Mouse (Mus musculus) cerebellum, postnatal 14 days (tissue): ENCODE measurements at regions not wholly inside any gene's neighbourhood (a gene's known extent, or its start where the extent isn't known, plus 50 kb on each side); places are given as distances from the start of the nearest gene placed in this dataset.
"Not testable (repeated sequence)": the region's sequence is repeated elsewhere in the genome, so short reads cannot be mapped to it uniquely, and the experiment has no call there.

ENCODE experiments used
- DNase-seq, 2 experiments: peaks; one replicate each; pipeline ENCODE4 v3.0.0; 2021; ENCODE audit warnings: mixed read lengths in 2 of 2

DNA sequence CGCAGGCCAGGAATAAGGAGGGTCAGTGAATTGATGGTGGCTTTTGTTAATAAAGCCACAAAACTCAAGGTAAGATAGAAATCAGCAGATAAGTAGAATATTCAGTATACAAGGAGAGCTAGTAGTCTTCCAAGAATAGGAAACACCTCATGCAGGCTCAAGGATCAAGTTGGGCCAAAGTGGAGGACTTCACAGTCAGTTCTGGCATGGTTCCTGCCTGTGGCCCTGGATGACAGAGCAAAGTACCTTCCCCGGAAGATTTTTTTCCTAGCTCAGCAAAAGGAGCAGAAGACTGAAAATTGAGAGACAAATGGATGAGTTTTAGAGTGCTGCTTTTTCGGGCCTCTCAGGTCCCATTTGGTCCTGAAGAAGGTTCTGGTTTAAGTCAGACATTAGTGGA lies 420.9 kb upstream of the Htr2a start:
- peak; percentile 3 to 7 for DNase-seq

DNA sequence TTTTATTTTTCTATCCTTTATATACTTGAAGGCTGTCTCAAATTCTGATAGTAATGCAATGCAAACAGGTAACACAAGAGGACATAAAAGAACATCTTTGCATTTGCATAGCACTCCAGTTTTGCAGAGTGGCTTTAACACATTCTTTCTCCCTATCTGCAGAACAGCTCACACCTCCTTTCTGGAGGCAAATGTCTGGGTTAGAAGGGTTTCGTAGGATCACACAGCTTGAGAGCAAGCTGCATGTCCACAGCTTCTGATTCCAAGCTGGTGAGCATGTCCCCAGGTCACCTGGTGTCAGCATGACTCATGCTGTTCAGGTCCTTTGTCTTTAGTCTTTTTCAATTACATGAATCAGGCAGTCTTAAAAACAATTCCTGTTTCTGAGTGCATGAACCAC lies 418.5 kb upstream of the Htr2a start:
- DNase-seq = no peak

GRCm38 (mm10) chr14:74229560-74230187 lies 411.0 kb upstream of the Htr2a start:
- DNase-seq = no peak

GRCm38 (mm10) chr14:74240212-74240611 lies 400.4 kb upstream of the Htr2a start:
- DNase-seq = no peak

GRCm38 (mm10) chr14:74249263-74249878 lies 391.3 kb upstream of the Htr2a start:
- DNase-seq = no peak

DNA sequence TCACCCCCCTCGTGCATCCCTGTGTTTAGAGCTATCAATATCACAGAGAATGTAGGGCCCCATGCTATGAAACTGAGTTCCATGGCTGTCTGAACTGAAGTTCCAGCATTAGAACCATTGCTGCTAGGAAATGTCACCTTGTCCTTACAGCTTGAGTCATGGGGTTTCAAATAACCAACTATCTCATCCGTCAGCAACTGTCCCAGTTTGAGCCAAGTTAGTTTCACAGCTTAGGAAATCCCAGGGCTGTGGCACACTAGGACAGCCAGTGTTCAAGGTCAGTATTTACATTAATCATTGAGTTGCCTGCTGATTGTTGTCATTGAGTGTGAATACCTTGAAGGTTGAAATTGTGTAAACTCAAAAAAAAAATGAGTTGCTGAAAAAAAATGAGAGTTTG lies 390.6 kb upstream of the Htr2a start:
- DNase-seq = no peak

DNA sequence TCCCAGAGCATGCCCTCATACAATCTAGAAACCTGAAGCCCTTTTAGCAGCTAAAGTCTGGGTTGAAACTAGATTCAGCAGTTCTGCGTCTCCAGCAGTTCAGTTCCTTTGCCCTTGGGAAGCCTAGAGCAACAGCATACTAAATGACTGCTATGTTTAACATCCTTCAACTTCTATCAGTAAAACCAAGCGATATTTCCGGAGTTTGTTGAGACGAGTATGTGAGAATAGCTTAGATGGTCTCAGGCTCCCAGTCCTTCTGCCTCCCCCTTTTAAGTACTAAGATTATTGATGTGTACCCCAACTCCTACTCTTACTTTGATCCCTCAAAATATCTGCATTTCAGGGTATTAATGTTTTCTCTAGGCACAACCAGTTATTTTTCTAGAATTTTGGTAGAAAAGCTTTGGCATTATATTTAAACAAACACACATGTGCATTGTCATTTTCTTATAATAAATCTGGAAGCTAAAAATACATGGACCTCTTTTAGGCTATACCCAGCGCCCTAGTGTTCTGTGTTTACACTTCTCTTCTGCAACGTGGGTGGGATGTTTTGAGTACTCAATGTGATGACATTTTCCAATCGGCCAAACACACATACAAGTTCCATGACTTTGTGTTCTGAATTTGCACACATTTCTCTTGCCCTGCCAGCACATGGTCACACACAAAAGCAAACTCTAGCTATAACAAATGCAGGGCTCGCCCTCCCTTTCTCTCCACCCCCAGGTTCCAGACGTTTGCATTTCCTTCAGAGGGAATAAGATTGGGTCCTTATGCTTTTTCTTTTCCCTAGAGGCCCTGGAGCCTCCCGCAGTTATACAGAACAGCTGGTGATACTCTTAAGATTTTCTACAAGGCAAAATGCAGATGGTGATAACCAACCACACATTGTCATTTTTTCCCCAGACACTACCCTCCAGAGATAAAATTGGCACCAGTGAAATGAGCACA lies 388.2 kb upstream of the Htr2a start:
- DNase-seq = no peak

- DNase-seq = no peak
These were observed 385.6 kb upstream of the Htr2a start for GRCm38 (mm10) chr14:74255000-74255399.

DNA sequence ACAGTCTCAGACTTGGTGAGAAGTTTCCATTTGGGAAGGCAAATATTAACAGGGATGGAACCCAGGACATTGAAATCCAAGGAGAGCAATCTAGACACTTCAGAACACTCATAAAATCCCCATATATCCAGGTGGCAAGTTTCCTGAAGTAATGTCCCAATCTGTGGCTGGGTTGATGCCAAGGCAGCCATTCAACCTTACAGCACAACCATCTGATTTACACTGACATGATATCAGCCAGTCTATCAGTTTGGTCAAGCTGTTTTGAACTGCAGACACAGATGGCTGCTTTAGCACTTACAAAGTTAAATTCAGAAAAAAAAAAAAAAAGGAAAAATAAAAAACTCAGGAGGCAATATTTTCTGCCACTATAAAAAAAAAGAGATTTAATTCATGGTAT lies 381.2 kb upstream of the Htr2a start:
- peak; percentile 32 to 36 for DNase-seq

DNA sequence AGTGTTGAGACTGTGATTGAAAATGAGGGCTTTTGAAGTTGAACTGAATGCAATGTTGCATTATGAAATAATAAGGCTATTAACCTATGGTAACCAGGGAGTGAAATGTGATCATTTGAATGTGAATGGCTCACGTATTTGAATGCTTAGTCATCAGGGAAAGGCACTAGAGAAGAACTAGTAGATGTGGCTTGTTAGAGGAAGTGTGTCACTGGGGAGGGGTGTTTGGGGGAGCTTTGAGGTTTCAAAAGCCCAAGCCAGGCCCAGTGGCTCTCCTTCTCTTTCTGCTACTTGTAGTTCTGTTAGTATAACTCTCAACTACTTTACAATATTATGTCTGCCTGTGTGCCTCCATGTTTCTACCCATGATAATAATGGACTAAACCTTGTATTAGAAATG lies 373.6 kb upstream of the Htr2a start:
- DNase-seq = no peak

- DNase-seq = no peak
These were observed 346.1 kb upstream of the Htr2a start for GRCm38 (mm10) chr14:74294560-74294959.

GRCm38 (mm10) chr14:74304483-74304882 lies 336.2 kb upstream of the Htr2a start:
- no peak for DNase-seq

GRCm38 (mm10) chr14:74306717-74307307 lies 333.8 kb upstream of the Htr2a start:
- DNase-seq = peak in 1 of 2 experiments; percentile 3

DNA sequence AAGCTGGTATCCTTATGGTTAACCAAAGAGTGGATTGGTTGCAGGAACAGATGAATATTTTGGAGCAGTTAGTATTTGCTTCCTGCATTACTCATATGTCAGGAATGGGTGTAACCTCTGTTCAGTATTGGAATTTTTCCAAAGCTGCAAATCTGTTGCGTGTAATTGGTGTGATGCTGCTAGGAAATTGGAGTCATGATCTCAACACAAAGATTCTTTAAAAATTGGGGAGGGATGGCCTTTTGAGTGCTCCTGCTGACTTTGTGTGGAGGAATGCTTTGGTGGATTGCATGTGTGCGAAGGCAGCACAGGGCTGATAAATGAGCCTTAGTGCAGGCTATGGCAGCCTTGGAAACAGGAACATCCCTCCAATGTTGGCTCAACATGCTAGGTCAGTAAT lies 331.2 kb upstream of the Htr2a start:
- not testable (repeated sequence) for DNase-seq

- no peak for DNase-seq
These were observed 313.3 kb upstream of the Htr2a start for GRCm38 (mm10) chr14:74327291-74327690.

DNA sequence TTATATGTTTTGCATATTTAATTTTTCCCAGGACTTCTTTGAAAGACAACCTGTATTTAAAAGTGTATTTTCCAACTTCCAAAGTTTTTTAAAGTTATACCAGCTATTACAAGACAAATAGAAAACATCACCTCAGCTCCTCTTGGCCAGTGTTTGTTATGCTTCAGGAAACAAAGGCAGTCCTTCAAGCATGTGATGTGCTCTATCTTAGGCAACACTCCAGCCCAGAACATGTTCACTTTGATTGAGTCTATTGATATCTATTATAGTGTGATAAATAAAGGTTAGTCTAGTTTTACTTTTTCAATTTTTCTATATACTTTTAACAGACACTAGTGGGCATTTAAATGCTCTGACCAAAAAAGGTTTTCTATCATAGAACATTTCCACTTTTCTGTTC lies 289.9 kb upstream of the Htr2a start:
- DNase-seq = no peak

- DNase-seq = peak in 1 of 2 experiments; percentile 12
These were observed 288.4 kb upstream of the Htr2a start for GRCm38 (mm10) chr14:74352286-74352685.

DNA sequence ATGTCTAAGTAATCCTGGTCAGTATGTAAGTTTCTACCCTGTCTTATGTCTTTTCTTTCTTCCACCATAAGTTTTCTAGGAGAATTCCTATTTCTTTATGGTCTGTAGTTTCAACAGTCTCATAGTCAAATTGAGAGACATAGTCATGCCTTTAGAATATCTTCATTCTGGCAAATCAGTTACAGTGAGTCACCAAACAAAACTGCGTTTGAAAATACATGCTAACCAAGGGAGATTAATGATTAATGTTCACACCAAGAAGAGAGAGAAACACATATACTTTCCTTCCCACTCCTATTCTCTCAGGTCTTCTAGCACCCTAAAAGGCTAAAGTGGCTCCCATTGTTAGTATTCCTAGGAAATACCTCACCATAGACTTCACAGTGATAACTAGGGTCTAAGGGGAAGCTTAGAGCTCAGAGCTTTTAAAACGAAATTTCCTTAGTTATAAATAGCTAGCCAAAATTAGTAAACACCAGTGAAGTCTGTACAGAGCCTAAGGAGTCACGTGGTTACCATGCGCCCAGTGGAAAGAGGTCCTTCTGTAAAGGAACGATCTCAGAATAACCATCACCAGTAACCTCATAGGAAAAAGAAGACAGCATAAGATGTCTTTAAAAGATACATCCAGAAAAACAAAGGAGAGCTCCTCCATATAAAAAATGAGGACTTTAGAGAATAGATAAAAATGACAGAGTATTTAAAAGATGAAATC lies 281.8 kb upstream of the Htr2a start:
- no peak for DNase-seq

GRCm38 (mm10) chr14:74359663-74360552 lies 280.7 kb upstream of the Htr2a start:
- DNase-seq = peak; percentile 8 to 13

DNA sequence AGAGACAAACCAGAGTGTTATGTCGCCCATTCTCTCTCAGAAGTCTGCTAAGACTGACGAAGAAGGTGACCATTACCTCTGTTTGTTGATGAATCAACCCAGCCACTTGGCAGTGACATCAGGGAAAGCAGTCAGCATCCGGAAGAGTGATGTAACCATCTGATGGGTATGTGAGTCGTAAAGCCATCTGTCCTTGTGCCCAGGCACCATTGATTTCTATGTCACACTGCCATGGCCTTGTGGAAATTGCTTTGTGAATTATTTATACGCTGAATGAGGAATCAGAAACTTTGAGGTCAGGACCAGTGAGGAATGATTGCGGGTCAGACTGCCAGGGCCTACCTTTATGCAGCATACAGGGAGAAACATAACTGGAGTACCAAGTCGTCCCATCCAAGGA lies 256.2 kb upstream of the Htr2a start:
- no peak for DNase-seq

DNA sequence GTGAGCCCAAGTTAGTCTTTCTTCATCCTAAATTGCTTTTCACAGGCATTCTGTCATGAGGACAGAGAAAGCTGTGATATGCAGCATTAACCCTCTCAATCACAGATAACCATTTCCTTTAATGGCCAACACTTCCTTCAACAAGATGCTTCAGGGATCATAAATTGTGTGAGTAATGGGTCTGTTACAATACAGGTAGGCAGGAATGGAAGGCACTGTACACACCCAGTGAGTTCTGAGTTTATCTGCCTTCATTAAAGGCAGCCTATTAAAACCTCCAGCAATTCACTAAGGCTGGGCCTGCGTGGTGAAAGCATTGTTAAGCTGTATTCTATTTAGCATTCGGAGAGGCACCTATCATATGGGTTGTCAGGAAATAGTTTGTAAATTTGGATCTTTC lies 248.2 kb upstream of the Htr2a start:
- DNase-seq = no peak

DNA sequence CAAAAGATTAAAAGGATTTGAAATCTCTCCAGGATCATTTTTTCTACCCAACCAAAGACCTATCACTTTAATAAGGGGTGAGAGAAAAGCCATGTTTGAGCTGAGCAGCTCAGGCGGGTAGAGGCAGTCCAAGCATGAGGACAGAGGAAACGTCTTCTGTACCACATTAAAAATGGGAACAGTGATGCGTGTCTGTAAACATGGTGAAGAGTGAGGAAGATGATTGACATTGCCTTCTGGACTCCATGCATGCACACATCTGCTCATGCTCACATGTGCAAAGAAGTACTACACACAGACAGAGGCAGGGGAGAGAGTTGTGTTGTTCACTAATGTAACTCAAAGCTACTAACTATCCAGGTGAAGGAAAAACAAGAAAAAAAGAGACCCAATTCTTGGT lies 243.4 kb upstream of the Htr2a start:
- DNase-seq = no peak
